Mouse (Mus musculus): ENCODE data around the gene Pir.

GRCm38 (mm10) chrX:164348937-164349336, 79.8 kb downstream of the Pir start:
- no peak for TF ChIP-seq CTCF (IDR thresholded peaks at IDR 0.05; ENCODE audit: extremely low read depth, insufficient read depth, low read length)
- TF ChIP-seq POLR2A (IDR thresholded peaks at IDR 0.05; ENCODE audit: extremely low read depth, insufficient read depth, low read length) = no peak
